Mouse (Mus musculus): Measurements from ENCODE around the gene Olfr1440.

DNA sequence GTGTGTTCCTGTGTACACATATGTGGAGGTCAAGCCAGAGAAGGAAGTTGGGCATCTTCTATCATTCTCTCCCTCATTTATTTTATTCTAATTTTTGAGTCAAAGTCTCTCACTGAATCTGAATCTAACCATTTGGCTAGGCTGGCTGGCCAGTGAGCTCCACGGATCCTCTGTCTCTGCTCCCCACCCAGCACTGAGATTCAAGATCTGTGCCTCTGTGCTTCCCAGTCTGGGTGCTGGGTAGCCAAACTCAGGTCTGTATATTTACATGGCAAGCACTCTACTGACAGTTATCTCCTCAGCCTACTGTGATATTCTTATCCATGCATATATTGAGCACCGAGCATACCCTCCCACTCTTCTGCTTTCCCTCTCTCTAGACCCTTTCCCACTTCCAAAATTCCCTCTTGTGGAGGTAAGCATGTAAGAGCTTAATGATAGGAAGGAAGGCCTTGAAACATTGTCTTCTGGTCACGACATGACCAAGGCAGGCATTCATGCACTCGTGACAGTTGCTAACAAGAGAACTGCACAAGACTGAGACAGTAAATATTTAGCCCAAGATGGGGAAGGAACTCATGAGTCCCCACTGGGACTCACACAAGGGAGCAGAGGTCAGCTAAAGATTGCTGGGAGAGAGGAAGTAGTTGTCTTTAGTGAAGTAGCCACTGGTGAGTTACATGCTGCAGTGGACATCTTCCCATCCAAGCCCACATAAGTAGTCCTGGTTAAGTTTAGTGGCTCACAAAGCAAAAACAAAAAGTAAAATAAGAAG lies 48.9 kb downstream of the Olfr1440 start:
- no peak for TF ChIP-seq CTCF (IDR thresholded peaks at IDR 0.05; ENCODE audit: low read depth)
- no peak for TF ChIP-seq EP300 (IDR thresholded peaks at IDR 0.05; ENCODE audit: low read depth)

Data from liver, embryonic 14.5 days (tissue).